Mouse (Mus musculus) heart, adult 2 months (tissue): ENCODE results near the gene Pde4b.

Source experiments
- CTCF ChIP-seq: fragments of 200-600 bp; IDR thresholded peaks from 2 replicates; pipeline ENCODE4 v1.8.1; 2022; ENCODE audit warnings: antibody characterized with exemption, mild to moderate bottlenecking, moderate library complexity
- EP300 ChIP-seq: fragments of 200-500 bp; IDR thresholded peaks from 2 replicates; pipeline ENCODE4 v1.6.1; 2011; ENCODE audit warnings: low read depth, low read length, control low read depth; ENCODE audit not compliant: insufficient read depth
- POLR2A ChIP-seq: fragments of 200-500 bp; IDR thresholded peaks from 2 replicates; pipeline ENCODE4 v1.6.1; 2011; ENCODE audit warnings: mild to moderate bottlenecking, low read depth, low read length, control low read depth; ENCODE audit not compliant: insufficient read depth

GRCm38 (mm10) chr4:102351476-102352475 is 264.4 kb downstream of the Pde4b start:
- TF ChIP-seq CTCF = no peak
- TF ChIP-seq POLR2A = no peak
- TF ChIP-seq EP300 = no peak
